Mouse (Mus musculus): Measurements from ENCODE around the gene Nkx2-3.

The Nkx2-3 gene

DNA sequence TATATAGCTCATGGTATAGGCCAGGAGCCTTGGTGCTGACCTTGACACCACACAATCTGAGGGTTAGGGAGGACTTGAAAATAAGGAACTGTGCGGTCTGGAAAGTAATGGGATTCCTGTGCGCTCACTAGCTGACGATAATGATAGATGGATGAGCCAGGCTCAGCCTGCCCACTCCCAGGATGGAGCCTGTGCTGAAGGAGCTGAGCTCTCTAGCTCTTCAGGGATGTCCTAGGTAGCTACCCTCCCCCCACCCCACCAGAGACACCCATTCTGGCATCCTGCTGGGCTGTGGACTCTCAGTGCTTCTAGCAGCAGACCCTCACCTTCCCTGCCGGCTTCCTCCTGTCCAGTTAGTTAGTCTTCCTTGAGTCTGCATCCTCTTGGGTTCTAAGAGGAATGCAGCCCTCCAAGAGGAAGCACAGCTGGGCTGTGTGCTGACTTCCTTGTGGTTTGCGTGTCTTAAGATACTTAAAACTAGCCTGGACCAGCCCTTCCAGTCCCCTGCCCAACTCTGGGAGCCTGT, 6.4 kb downstream of the Nkx2-3 start:
- no peak for DNase-seq (ENCODE audit: low spot score in 2 of 2)

DNA sequence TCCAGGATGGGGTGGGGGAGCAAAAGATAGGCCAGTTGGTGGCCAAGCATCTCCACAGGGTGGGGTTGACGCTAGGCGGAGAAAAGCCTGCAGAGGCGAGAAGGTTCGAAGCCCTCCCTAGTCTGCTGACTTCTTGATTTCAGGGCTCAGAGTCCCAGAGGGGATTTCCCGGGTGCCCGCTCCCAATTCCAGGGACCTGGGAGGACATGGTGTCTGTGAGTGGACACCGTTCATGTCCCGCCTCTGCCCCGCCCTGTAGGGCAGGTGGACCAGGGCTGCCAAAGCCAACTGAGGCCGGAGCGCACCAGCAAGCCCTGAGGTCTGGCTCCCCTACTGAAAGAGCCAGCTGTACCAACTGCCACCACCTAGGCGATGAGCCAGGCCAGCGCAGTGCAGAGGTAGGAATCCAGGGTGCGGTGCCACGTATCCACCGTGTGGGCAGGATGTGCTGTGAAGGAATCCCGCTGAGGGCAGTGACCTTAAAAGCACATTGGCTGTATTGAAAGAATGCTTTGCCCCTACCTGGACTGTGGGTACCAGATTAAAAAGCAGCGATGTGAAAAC, 7.9 kb downstream of the Nkx2-3 start:
- no peak for DNase-seq (ENCODE audit: low spot score in 2 of 2)

DNA sequence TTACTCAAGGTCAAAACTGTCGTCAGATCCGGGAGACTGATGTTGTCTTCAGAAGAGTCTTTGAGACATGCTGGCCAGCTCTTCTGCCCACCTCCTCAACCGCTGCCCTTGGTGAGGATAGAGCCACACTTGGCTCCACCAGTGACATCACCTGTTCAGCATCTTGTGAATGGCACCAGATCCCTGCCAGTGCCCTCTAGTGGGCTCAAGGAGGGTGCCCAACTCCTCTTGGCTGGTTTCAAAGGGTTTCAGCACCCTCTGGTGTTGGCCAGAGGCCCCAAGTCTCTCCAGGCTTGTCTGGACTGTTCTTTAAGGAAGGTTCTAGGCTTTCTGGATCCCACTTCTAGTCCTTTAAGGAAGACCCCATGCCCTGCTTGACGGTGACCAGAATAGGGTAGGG, 11.8 kb downstream of the Nkx2-3 start:
- peak; percentile 58 to 60 for DNase-seq (ENCODE audit: low spot score in 2 of 2)

DNA sequence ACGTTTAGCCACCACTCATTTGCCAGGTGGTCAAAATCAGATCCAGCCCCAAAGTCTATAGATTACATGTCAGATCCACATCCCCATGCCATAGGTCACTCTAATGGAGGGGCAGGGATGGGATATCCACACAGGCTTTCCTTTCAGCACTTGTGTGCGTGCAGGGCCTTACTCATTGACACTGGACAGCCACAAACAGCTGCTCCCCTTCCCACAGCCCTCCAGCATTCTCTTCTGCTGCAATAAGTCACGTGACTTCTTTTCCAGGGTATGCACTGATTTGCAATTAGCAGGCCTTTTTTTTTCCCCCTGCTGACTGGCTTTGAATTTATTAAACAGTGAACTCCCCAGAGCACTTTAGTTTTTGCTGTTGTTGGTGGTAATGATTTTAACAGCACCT, 14.0 kb downstream of the Nkx2-3 start:
- no peak for DNase-seq (ENCODE audit: low spot score in 2 of 2)

DNA sequence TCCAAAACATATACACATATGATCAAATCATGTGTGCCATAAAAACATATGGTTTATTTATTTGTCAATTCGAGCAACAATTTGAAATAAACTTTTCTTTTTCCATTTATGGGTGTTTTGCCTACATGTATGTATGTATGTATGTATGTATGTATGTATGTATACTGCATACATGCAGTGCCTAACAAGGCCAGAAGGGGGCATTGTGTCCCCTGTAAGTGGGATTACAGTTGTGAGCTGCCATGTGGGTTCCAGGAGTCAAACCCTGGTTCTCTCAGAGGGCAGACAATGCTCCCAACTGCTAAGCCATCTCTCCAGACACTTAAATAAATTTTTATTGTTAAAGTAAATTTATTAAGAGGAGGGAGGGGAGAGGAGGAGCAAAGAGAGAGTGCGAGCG, 15.2 kb downstream of the Nkx2-3 start:
- no peak for DNase-seq (ENCODE audit: low spot score in 2 of 2)

DNA sequence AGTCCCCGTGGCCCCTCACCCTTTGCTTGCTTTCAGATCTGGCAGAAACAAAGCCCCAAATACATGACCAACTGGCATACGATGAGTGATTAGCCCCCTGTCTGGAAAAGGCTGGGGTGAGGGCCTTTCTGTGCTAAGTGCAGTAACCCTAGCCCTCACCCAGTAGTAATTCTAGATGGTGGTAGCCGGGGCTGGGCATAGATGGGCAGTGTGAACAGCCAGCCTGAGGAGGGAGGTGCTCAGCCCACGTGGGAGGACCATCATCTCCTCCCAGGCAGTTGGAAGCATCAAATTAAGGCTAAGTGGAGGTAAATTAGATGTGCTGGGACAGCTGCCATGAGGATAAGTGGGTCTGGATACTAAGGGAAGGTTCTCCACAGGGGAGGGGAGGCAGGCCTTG, 17.0 kb downstream of the Nkx2-3 start:
- DNase-seq (ENCODE audit: low spot score in 2 of 2), result no peak

DNA sequence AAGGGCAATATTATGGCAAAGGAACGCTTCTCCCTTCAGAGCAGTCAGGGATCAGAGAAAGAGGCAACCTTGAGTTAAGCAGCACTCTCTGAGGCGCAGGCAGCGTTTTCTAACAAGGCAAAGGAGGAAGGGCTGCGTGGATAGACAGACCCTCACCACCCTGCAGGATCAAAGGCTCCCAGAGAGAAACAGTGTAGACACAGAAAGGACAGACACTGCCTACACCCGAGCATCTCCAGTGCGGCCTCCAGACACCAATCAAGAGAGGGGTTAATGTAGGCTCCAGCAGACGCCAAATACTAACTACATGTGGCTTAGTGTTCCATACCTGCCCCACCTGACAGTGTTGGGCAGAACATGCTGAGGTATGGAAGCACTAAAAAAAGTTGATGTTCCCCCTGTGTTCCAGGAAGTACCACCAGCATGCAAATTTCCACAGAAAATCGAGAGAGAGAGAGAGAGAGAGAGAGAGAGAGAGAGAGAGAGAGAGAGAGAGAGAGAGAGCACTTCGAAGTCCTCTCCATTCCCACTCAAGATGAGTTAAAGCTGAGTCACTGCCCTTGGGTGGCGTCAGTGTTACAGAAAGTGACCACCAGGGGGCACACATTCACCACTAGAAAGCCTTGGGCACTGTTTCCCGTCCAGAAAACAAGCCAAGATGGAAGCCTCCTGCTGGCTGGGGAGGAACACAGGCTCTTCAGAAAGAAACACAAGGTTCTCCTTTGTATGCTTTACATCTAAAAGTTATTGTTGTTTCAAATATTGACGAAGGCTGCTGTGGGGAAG, 18.5 kb downstream of the Nkx2-3 start:
- DNase-seq (ENCODE audit: low spot score in 2 of 2), result peak; percentile 63 to 72

DNA sequence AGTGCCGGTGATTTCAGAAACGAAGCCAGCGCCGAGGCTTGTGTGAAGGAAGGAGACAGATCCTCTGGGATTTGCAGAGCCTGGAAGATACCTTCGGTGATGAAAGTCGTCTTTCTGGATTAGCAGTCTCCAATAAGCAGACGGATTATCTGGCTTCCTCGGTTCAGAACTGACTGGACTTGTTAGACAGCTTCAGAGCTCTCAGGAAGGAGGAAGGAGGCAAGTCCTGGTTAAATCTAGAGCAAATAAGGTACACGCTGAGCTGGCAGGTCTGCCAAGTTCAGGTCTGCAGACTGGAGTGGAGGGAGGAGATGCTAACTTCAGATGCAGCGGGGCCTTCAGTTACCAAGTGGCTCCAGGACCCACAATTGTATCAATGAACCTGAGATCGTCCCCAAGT, 29.7 kb downstream of the Nkx2-3 start:
- DNase-seq (ENCODE audit: low spot score in 2 of 2), result no peak

DNA sequence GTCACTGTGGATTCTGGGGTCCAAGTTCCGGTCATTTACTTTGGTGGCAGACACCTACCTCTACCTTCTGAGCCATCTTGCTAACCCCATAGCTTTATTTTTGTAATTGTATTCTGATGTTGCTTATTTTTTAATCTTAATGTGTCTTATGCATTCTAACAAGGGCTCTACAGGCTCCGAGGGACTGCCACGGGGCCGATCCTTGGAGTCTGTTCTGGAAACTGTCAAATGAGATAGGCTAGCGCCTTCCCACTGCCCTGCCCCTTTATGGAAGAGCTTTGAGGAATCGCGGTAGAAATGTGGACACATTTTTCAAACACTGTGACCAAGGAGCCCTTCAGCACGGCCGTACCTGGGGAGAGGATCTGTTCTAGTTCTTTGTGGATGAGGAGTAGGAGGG, 30.7 kb downstream of the Nkx2-3 start:
- DNase-seq (ENCODE audit: low spot score in 2 of 2), result no peak

DNA sequence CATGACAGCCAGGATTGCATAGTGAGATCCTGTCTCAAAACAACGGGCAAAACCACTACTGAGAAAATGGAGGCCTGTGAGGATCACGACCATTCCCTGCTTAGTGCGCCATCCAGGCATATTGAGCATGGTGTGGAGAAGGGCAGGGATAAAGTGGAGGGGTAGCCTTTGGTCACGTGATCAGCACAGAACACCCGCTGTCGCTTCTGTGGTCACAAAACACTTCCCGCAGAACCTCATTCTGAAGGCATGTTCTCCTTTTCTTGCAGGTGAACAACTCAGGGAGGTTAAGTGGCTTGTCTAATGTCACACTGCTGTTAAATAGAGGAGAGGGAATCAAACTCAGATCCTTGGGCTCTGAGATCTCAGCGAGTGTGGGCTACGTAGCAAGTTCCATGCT, 33.4 kb downstream of the Nkx2-3 start:
- DNase-seq (ENCODE audit: low spot score in 2 of 2), result no peak

DNA sequence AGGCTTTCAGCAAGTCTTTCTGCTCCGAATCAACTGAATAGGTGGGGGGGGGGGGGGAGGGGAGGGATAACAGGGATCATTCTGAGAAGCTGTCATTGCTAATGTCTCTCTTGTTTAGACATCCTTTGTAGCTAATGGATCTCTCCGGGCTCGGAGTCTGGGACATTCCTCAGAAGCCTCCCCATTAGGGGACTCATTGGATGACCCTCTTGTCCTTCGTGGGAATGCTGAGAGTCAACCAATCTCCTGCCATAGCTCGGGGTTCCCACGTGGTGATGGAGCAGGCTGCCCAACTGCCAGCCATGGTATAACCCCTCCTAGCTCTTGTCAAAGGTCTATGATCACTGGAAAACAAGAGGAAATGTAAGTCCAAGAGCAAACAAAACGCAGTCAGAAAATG, 34.7 kb downstream of the Nkx2-3 start:
- no peak for DNase-seq (ENCODE audit: low spot score in 2 of 2)

DNA sequence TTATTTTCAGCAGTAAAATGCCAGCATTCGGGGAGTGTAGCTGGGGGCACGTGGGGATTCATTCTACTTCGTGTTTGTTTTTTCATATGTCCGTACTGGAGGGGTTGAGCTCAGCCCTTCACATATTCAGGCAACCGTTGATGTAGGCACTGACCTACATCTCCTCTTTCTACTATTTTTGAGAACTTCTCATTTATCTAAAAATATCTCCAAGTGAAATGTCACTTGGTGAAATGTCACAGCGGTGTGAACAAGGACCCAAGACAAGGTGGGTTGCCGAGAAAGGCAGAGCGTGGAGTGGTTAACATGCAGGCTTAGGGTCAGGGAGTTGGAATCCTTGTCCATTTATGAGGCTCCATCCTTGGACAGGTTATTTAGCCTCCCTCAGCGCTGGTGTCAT, 35.1 kb downstream of the Nkx2-3 start:
- peak; percentile 49 to 57 for DNase-seq (ENCODE audit: low spot score in 2 of 2)

DNA sequence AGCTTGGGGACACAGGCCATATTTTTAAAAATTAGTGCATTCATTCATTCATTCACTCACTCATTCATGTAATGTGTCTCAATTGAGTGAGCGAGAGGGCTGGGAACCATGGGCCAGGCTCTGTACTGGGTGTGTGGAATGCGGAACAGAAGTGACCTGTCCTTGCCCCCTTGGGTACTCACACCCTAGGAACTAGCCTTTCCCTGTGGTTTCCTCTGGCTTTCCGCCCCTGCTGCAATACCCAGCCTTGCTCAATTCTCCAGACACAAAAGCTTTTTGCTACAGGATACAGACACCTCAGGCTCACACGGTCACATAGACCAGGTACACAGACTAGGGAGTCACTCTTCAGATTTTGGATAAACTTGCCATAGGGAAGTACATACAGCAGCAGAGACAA, 36.2 kb downstream of the Nkx2-3 start:
- peak in 1 of 2 experiments; percentile 34 for DNase-seq (ENCODE audit: low spot score in 2 of 2)

DNA sequence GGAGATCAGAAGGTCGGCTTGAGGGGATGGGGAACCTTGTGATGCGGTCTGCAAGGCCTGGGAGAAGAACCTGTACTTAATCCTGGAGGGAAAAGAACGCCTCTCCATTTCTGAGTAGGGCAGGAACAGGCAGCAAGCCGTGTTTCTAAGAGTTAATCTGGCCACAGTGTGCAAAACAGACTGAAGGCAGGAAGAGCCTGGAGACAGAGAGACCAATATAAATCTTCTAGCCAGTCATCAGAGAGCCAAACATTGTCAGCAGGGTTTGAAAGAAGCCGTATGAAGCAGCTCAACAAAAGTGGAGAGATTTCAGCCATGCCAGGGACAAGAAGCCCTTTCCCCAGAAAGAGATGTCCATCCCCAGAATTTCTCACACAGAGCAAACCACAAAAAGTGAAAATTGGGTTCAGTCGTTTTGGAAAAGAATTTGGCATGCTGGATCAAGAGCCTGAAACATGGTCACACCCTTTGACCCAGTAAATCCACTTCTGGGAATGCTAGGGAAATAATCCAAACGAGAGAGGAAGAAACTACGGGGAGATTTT, 39.2 kb downstream of the Nkx2-3 start:
- DNase-seq (ENCODE audit: low spot score in 2 of 2), result no peak

DNA sequence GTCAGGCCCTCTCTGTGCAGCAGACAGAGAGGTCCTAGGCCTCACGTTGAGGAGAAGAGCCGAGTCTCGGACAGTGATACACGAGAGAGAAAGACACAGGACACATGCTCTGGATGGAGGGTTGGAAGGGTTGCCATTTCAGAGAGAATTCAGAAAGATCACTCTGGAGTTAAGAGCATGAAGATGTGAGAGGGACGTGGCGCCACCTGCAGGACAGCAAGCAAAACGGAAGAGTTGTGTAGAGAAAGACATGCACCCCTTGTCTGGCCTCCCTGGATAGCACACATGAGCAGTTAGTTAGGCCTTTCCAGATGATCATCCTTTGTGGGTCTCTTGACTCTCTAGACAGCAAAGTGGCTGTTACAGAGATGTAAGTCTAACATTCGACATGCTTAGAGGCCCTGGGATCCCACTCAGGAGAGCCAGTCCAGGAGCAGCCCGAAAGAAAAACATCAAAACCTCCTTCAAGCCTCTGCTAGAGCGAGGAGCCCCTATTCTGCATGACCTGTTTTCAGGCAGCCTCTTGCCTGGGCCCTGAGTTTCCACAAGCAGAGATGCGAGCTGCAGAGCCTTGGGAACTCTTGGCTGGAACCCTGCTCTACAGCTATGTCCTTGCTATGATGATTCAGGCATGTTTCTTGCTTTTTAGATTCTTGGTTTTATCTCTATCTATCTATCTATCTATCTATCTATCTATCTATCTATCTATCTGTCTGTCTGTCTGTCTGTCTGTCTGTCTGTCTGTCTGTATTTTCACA, 43.8 kb downstream of the Nkx2-3 start:
- peak; percentile 53 to 63 for DNase-seq (ENCODE audit: low spot score in 2 of 2)

DNA sequence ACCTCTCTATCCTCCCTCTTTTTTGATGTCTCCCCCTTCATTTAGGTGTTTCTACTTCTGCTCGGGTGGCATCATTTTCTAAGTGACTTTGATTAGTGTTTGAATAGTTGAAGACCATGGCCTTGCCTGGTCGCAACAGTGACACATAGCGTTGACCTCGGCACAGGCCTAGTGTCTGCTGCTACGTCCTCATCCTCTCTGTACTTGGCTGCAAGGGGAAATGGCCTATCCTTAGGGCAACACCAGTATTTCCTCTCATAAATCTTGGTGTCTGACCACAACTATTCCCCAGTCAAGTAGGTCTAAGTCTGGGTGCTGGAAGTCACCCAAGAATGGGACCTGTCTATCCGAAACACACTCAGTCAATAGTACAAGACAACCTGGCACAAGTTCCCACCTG, 47.5 kb downstream of the Nkx2-3 start:
- DNase-seq (ENCODE audit: low spot score in 2 of 2), result no peak

DNA sequence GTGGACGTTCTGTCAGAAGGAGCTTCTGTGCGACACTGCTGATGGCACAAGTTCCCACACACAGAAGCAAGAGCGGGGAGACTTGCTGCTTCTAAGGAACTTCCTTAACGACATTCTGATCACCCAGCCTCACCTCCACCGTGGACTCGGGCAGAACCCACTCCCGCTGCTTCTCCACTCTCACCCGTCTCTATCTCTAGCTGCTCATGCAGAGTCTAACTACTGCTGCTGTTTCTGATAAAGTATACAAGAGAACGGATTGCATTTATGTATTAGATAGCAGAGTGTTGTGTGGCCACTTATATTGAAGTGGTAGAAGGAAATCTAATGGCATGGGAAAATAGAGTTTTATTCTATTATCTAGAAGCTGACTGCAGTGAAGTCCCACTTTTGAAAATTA, 48.6 kb downstream of the Nkx2-3 start:
- no peak for DNase-seq (ENCODE audit: low spot score in 2 of 2)

DNA sequence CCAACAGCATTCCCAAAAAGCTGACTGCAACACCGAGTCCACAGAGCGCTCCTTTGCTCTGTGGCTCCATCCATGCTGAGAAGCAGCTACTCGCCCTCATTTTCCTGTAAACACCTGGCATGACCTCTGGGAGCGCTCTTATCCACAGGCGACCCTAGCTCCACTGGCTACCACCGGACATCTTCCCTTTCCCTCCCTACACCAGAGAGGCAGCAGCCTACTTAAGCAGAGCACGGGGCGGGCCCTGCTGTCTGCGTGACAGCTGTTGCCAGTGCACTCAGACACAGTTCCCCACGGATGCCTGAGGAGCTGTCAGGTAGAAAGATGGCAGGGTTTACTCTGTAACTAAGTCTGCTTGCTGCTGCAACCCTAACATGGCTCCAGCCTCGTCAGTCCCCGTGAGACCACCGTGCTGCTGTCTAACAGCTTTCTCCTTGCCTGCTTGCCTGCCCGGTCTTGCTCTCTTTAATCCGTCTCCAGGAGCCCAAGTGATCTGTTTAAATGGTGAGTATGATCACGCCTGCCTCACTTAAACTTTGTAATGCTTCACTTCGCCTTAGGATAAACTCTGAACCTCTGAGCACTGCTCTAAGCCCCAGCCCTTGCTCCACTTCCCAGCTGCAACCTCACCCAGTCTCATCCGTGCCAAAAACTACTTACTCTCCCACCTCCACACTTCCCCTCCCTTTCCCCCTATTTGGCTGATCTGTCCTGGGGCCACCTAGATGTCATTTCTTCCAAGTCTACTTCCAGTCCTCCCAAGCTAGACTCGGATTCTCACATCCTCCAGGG, 50.2 kb downstream of the Nkx2-3 start:
- no peak for DNase-seq (ENCODE audit: low spot score in 2 of 2)

DNA sequence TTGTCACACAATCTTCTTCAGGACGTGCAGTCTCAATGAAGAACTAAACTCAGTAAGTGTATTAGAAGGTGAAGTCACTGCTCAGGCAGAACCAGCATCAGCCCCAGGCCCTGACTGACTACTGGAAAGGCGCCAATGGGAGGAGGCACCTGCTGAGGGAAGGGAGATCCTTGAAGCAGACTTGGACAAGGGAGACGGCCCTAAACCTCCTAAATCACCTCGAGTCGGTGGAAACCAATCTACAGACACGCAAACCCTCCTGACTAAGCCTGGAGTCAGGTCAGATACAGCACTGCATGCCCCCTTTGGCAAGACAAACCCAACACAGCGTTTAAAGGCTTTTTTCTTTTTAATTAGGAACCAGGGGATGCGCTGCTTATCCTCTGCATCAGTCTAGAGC, 51.3 kb downstream of the Nkx2-3 start:
- no peak for DNase-seq (ENCODE audit: low spot score in 2 of 2)

Data from spleen, postnatal 36 days (tissue).